Mouse (Mus musculus) right cerebral cortex, postnatal 10 days (tissue): ENCODE measurements around the gene Dio3.

Experiments used
- DNase-seq, 2 experiments: peaks; one replicate each; pipeline ENCODE4 v3.0.0; 2021; ENCODE audit warnings: low spot score in 2 of 2

Gene Dio3

GRCm38 (mm10) chr12:110319696-110320095 is 40.8 kb downstream of the Dio3 start:
- no peak for DNase-seq
